In the genomic region with DNA sequence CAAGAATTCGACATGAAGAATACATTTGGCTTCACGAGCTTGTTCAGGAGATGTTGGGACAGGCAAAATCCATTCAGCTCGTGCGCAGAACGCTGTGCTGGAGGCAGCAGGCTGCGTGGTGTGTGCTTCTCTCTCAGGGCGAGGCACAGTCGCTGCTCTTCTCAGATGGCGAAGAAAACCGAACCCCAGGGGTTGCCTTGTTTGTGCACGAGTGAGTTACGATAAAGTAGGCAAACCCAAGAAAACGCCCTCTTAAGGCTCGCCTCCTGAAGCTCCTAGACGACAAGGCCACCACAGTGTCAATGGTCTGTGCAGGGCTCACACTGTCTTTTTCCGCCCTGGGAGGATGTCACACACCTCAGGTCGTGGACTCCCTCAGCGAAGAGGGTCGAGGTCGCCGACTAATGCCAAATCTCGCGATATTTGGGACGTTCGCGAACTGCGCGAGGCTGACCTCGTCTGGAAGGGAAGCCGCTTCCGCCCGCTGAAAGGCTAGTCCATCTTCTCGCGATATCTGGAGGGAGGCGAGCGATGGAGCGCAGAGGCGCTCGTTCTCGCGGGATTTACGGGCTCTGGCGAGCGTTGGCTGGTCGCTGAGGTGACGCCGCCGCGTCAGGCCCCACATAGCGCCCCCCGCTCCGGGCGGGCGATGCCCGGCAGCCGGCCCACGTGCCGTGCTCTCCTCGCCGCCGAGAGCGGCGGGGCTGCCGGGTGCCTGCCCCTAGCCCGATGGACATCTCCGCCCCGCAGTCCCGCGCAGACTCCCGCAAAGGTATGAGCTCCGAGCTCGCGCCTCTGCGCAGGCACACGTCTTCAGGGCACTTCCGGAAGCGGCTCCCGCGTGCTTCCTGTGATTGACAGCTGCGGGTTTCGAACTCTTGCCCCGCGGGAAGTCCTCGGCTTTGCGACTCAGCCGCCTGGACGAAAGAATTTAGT, we compare ENCODE assay signal across 8 mouse cellular contexts. TPM values are rescaled to one million over a fixed set of nuclear protein-coding genes. Genes with fewer than 3 reads are reported as not detected.
DNase-seq lines count a peak whose midpoint lies in the region; ATAC-seq and TF ChIP-seq lines count a peak whose summit lies in the region.

A gene (plus strand): TSS at position 495 of the 936 bp plus-strand sequence.

- H3K27ac ChIP-seq in ES-E14 (ENCODE audit: insufficient read depth, low read depth, low read length, poor library complexity, severe bottlenecking), result peak within 1 kb of the TSS; percentile 83
- peak within 1 kb of the TSS; percentile 97 for H3K27ac ChIP-seq in forebrain, embryonic 15.5 days (replicated peaks)

- peak; percentile 99 for DNase-seq in ES-E14 (ENCODE audit: low read depth, low spot score)
- peak; percentile 99 for DNase-seq in cerebellum, adult 11-12 months
- DNase-seq in heart, postnatal 25 days (ENCODE audit: low spot score), result peak; percentile 98
- peak; percentile 98 to 99 for DNase-seq in layer of hippocampus, adult 18-20 months (ENCODE audit: low spot score in 2 of 2)
- peak; percentile 98 for DNase-seq in lung, adult 2 months
- DNase-seq in thymus, adult 18-20 months, result peak; percentile 99

- no peak for TF ChIP-seq CTCF in lung, adult 2 months (IDR thresholded peaks at IDR 0.05; ENCODE audit: insufficient read depth, low read length)

- H3K4me2 ChIP-seq in forebrain, embryonic 15.5 days (replicated peaks), result peak within 1 kb of the TSS; percentile 80

- WGBS in forebrain, embryonic 15.5 days, result under 1% methylated on average over 87 of the region's 87 CpGs
- under 1% methylated on average over 87 of the region's 87 CpGs for WGBS in lung, adult 2 months

- peaks cover 0 to 2% of the 10 kb centered on the region in 2 experiments; a peak in 1 of 4 replicates for H3K4me1 ChIP-seq in ES-E14 (ENCODE audit: control insufficient read depth in 2 of 2, insufficient read depth in 2 of 2, low read length in 2 of 2, poor library complexity in 1 of 2)
- peaks cover 19% of the 10 kb centered on the region for H3K4me1 ChIP-seq in forebrain, embryonic 15.5 days
- H3K4me1 ChIP-seq in lung, adult 2 months (ENCODE audit: control insufficient read depth, insufficient read depth, low read length), result peaks cover 5% of the 10 kb centered on the region

- peak within 1 kb of the TSS; percentile 67 to 94 for H3K4me3 ChIP-seq in ES-E14 (ENCODE audit: insufficient read depth in 1 of 2, low read depth in 1 of 2, low read length in 2 of 2, poor library complexity in 1 of 2, severe bottlenecking in 1 of 2)
- H3K4me3 ChIP-seq in forebrain, embryonic 15.5 days, result peak within 1 kb of the TSS; percentile 89
- H3K4me3 ChIP-seq in lung, adult 2 months (replicated peaks; ENCODE audit: extremely low read depth, low read depth, low read length), result peak within 1 kb of the TSS; percentile 96

- intact Hi-C loops in heart, postnatal 25 days (cut with DNase I), result loop anchor here (5.0 to 10.0 kb wide), 4 partner anchors 173 to 390 kb away; a partner anchor contains a TSS

- in situ Hi-C loops in ES-E14 (cut with MboI; ENCODE audit: low sequenced_read_pairs in 2 of 2, unreplicated experiment in 2 of 2), result no loop called here

- H3K9ac ChIP-seq in ES-E14 (ENCODE audit: insufficient read depth, low read depth, low read length, poor library complexity, severe bottlenecking), result peak within 1 kb of the TSS; percentile 99
- peak within 1 kb of the TSS; percentile 82 for H3K9ac ChIP-seq in forebrain, embryonic 15.5 days (replicated peaks)

- TF ChIP-seq POLR2A in lung, adult 2 months (IDR thresholded peaks at IDR 0.05; ENCODE audit: borderline replicate concordance, extremely low read depth, low read depth, low read length), result peak; percentile 99

- ATAC-seq in forebrain, embryonic 15.5 days (replicated peaks), result peak; percentile 99
- peak; percentile 94 for ATAC-seq in neutrophil, adult 5-6 weeks (ENCODE audit: extremely low read depth, insufficient number of reproducible peaks, low FRiP score, poor library complexity, severe bottlenecking)

- H3K36me3 ChIP-seq in ES-E14 (ENCODE audit: control insufficient read depth, insufficient read depth, low read length, poor library complexity, severe bottlenecking), result no peaks in the 10 kb centered on the region
- H3K36me3 ChIP-seq in forebrain, embryonic 15.5 days, result no peaks in the 10 kb centered on the region

- no peaks in the 10 kb centered on the region for H3K27me3 ChIP-seq in forebrain, embryonic 15.5 days

- H3K9me3 ChIP-seq in ES-E14 (ENCODE audit: control insufficient read depth, insufficient read depth, low read depth, low read length), result no peaks in the 10 kb centered on the region
- no peaks in the 10 kb centered on the region for H3K9me3 ChIP-seq in forebrain, embryonic 15.5 days

TF ChIP-seq in ES-E14, 5 proteins besides CTCF, POLR2A, EP300 and RAD21:
- TF ChIP-seq HCFC1 (IDR thresholded peaks at IDR 0.05; ENCODE audit: borderline replicate concordance, insufficient read depth, low read length), result peak; percentile 72
- TF ChIP-seq CHD2 (IDR thresholded peaks at IDR 0.05; ENCODE audit: low read depth, low read length), result peak; percentile 98
- peak; percentile 84; the same call in 1 of the 2 replicates for TF ChIP-seq ZNF384 (IDR thresholded peaks at IDR 0.05; ENCODE audit: low read depth, low read length)
- TF ChIP-seq ZC3H11A (IDR thresholded peaks at IDR 0.05; ENCODE audit: borderline replicate concordance, low read depth, low read length), result no peak
- TF ChIP-seq MAFK (IDR thresholded peaks at IDR 0.05; ENCODE audit: insufficient read depth, low read depth, low read length), result no peak
TF ChIP-seq in ES-E14: peak in this region for 3.

RNA-seq across cellular contexts. Expression of the gene that starts here (rescaled TPM):
- total RNA-seq in ES-E14 (2012; rRNA removed), result 28.1 and 36.4 TPM in 2 replicates
- 15.0 and 17.0 TPM in 2 replicates for polyA plus RNA-seq in forebrain, embryonic 15.5 days (2015; fragmentation: Nextera tagmentation; extraction: Ambion mirVana)
- total RNA-seq in heart, postnatal 25 days (2021), result 10 to 100 TPM in 1 of 2 experiments, 1 to 10 TPM in 1; 9.2 to 10.1 TPM
- 10 to 100 TPM; 17.7 to 18.2 TPM for total RNA-seq in layer of hippocampus, adult 18-20 months (2021)
- polyA plus RNA-seq in lung, adult 2 months (2012; rRNA removed), result 3.8 and 4.2 TPM in 2 replicates
- total RNA-seq in neutrophil, adult 5-6 weeks (2017), result 20.7 and 22.8 TPM in 2 replicates

Comparison
In these comparisons a context has a peak if more than half of its experiments do, and no peak if none do; other contexts are left out.
1. Peak in every context shown above with its lines: DNase-seq, ATAC-seq, H3K4me3 ChIP-seq and H3K27ac ChIP-seq.